Mouse (Mus musculus) stomach, embryonic 15.5 days (tissue): ENCODE results near the gene Tspo2. TPM values are rescaled to one million over a fixed set of nuclear protein-coding genes. Genes with fewer than 3 reads are reported as not detected.

ENCODE experiments used
- ATAC-seq: fragments of 200-750 bp; cut with Nextera tagmentation; 2 replicates; pipeline ENCODE4 v1.8.0; 2017; ENCODE audit warnings: low read depth, moderate number of reproducible peaks, moderate TSS enrichment; ENCODE audit not compliant: insufficient read depth, low FRiP score
- H3K27ac ChIP-seq: fragments of 300-500 bp; sonication (generic); 2 replicates; pipeline ENCODE4 v1.5.1; 2015; ENCODE audit warnings: mild to moderate bottlenecking, inconsistent platforms
- H3K27me3 ChIP-seq: fragments of 300-500 bp; sonication (generic); replicated peaks from 2 replicates; pipeline ENCODE4 v1.6.1; 2015; ENCODE audit warnings: inconsistent platforms
- H3K36me3 ChIP-seq: fragments of 300-500 bp; sonication (generic); 2 replicates; pipeline ENCODE4 v1.6.1; 2015; ENCODE audit warnings: inconsistent platforms
- H3K4me1 ChIP-seq: fragments of 300-500 bp; sonication (generic); 2 replicates; pipeline ENCODE4 v1.6.1; 2015; ENCODE audit warnings: inconsistent platforms
- H3K4me2 ChIP-seq: fragments of 300-500 bp; sonication (generic); 2 replicates; pipeline ENCODE4 v1.6.1; 2015; ENCODE audit warnings: mild to moderate bottlenecking, inconsistent platforms
- H3K4me3 ChIP-seq: fragments of 300-500 bp; sonication (generic); replicated peaks from 2 replicates; pipeline ENCODE4 v1.5.1; 2015; ENCODE audit warnings: inconsistent platforms
- H3K9ac ChIP-seq: fragments of 300-500 bp; sonication (generic); 2 replicates; pipeline ENCODE4 v1.6.1; 2015; ENCODE audit warnings: inconsistent platforms
- H3K9me3 ChIP-seq: fragments of 300-500 bp; sonication (generic); 2 replicates; pipeline ENCODE4 v1.6.1; 2016; ENCODE audit warnings: inconsistent platforms
- WGBS: fragments of 180-500 bp; shearing (Covaris S2); methylation state at CpG from one replicate; pipeline ENCODE4 v1.1.7; 2015; 5-methylcytosine and 5-hydroxymethylcytosine counted together
- polyA plus RNA-seq: library from polyadenylated mRNA; unstranded; fragments of >200 nt; fragmentation: Nextera tagmentation; extraction: Ambion mirVana; gene quantifications from 2 replicates; pipeline ENCODE4 v1.2.1, GENCODE M21; 2015

Gene Tspo2
- polyA plus RNA-seq, 1 experiment from 2014 or later = 13.6 TPM

DNA sequence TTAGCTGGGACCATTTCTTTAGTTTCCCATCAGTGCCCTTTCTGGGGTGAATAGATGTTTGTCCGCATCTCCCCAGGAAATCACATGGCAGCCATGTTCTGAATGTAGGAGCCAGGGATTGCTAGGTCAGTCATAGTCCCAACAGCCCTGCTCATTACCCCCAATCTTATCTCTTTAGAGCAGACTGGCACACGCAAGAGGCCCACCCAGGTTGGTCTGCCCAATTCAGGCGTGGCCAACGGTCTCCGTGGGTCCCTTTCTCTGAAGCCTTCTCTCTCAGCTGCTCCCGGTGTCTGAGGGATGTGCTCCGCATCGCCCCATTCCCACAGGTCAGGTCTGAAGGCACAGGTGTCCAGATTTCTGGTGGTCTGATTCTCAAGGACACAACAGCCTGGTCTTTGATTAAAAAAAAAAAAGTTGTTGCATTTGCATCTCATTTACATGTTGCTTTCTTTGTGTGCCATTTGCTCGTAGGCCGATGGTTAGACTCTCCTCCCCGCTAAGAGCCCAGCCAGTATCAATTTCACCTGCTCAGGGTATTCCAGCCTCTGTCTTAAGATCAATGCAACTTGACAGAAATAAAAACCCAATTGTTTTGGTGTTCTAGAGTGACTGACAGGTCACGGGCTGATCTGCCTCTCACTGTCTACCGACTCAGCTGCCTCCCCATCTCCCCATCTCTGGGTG lies 513 bp downstream of the Tspo2 start:
- H3K9me3 ChIP-seq = no peaks in the 10 kb centered on the region
- WGBS = 80% methylated on average over 13 of the region's 13 CpGs
- ATAC-seq = peak; percentile 85

GRCm38 (mm10) chr17:48447675-48448074 lies 3.6 kb downstream of the Tspo2 start:
- WGBS = 71% methylated on average over 8 of the region's 8 CpGs

More for the DNA sequence above, 513 bp downstream of the Tspo2 start:
- Histone ChIP-seq H3K4me1 (0 out of 2 replicates have a peak, but pooled peaks cover 11% of the 10 kb centered on the region), H3K27ac (no peak overlapping the region), H3K4me2 (no peak overlapping the region), H3K4me3 (no peak overlapping the region), H3K36me3 (no peaks in the 10 kb centered on the region), H3K9ac (no peak overlapping the region), H3K27me3 (no peaks in the 10 kb centered on the region)

GRCm38 (mm10) chr17:48443542-48444145 lies 7.7 kb downstream of the Tspo2 start:
- no peaks in the 10 kb centered on the region for H3K9me3 ChIP-seq
- H3K27me3 ChIP-seq = no peaks in the 10 kb centered on the region
- no peak overlapping the region for H3K9ac ChIP-seq
- no peak overlapping the region for H3K4me2 ChIP-seq
- 76% methylated on average over 16 of the region's 16 CpGs for WGBS
- ATAC-seq = no peak
- H3K4me3 ChIP-seq = no peak overlapping the region
- no peaks in the 10 kb centered on the region for H3K36me3 ChIP-seq
- no peak overlapping the region for H3K27ac ChIP-seq
- no peaks in the 10 kb centered on the region for H3K4me1 ChIP-seq

More at GRCm38 (mm10) chr17:48447675-48448074, 3.6 kb downstream of the Tspo2 start:
- Histone ChIP-seq H3K9ac (no peak overlapping the region), H3K27me3 (no peaks in the 10 kb centered on the region), H3K27ac (no peak overlapping the region), H3K4me1 (0 out of 2 replicates have a peak, but pooled peaks cover 8% of the 10 kb centered on the region), H3K9me3 (no peaks in the 10 kb centered on the region), H3K4me2 (no peak overlapping the region), H3K36me3 (no peaks in the 10 kb centered on the region), H3K4me3 (no peak overlapping the region)
- ATAC-seq = no peak

DNA sequence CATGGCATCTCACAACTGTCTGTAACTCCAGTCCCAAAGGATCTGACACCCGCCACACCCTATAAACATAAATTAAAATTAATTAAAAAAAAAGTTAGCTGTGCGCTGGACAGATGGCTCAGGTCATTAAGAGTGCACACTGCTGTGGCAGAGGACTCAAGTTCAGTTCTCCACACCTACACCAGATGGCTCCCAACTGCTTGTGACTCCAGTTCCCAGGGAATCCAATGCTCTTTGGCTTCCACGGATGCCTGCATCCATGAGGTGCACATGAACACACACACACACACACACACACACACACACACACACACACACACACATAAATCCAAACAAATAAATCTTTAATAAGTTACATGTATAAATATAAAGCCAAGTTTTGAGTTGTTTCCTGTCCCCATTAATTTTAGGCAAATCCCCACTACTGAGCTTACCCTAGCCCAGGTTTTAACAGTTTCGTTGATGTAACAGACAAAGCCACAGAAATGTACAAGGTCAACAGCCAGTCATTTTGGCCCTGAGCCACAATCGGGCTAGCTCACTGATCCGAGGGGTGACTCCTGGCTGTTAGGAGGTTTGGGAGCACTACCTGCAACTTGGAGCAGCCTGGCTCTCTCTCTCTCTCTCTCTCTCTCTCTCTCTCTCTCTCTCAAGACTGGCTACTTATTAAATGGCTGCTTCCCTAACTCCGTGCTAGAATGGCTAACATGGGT lies 8.4 kb downstream of the Tspo2 start:
- H3K4me2 ChIP-seq = no peak overlapping the region

GRCm38 (mm10) chr17:48437421-48437911 lies 13.9 kb downstream of the Tspo2 start:
- peak; percentile 24; the same call in 1 of the 2 replicates for ATAC-seq
- WGBS = 27% methylated on average over 7 of the region's 7 CpGs
- H3K36me3 ChIP-seq = no peaks in the 10 kb centered on the region
- H3K27me3 ChIP-seq = no peaks in the 10 kb centered on the region
- H3K27ac ChIP-seq = peak overlapping the region; percentile 55
- H3K9me3 ChIP-seq = no peaks in the 10 kb centered on the region
- H3K9ac ChIP-seq = no peak overlapping the region
- no peak overlapping the region for H3K4me2 ChIP-seq
- H3K4me3 ChIP-seq = no peak overlapping the region
- H3K4me1 ChIP-seq = peaks cover 13% of the 10 kb centered on the region

More for the DNA sequence above, 8.4 kb downstream of the Tspo2 start:
- H3K9me3 ChIP-seq = no peaks in the 10 kb centered on the region
- H3K4me3 ChIP-seq = no peak overlapping the region
- no peaks in the 10 kb centered on the region for H3K4me1 ChIP-seq
- WGBS = 65% methylated on average over 7 of the region's 7 CpGs
- no peak overlapping the region for H3K9ac ChIP-seq
- no peak overlapping the region for H3K27ac ChIP-seq
- ATAC-seq = peak; percentile 42; the same call in 1 of the 2 replicates
- no peaks in the 10 kb centered on the region for H3K36me3 ChIP-seq
- no peaks in the 10 kb centered on the region for H3K27me3 ChIP-seq

- Histone ChIP-seq H3K9me3 (no peaks in the 10 kb centered on the region), H3K4me3 (no peak overlapping the region), H3K27ac (peak overlapping the region; percentile 55; the same call in 1 of the 2 replicates), H3K4me2 (no peak overlapping the region), H3K9ac (no peak overlapping the region), H3K4me1 (peaks cover 16% of the 10 kb centered on the region), H3K36me3 (no peaks in the 10 kb centered on the region), H3K27me3 (no peaks in the 10 kb centered on the region)
- 75% methylated on average over 1 of the region's 1 CpGs for WGBS
- ATAC-seq = peak; percentile 12; the same call in 1 of the 2 replicates
Measured at GRCm38 (mm10) chr17:48436487-48436886, 14.8 kb downstream of the Tspo2 start.

- no peaks in the 10 kb centered on the region for H3K9me3 ChIP-seq
- no peak overlapping the region for H3K4me3 ChIP-seq
- no peaks in the 10 kb centered on the region for H3K36me3 ChIP-seq
- H3K9ac ChIP-seq = no peak overlapping the region
- H3K4me1 ChIP-seq = peaks cover 28% of the 10 kb centered on the region
- no peak overlapping the region for H3K27ac ChIP-seq
- H3K4me2 ChIP-seq = no peak overlapping the region
- H3K27me3 ChIP-seq = no peaks in the 10 kb centered on the region
- WGBS = 79% methylated on average over 5 of the region's 5 CpGs
- ATAC-seq = no peak
Measured at GRCm38 (mm10) chr17:48434479-48434878, 16.8 kb downstream of the Tspo2 start.

GRCm38 (mm10) chr17:48433689-48434330 lies 17.5 kb downstream of the Tspo2 start:
- Histone ChIP-seq H3K4me3 (no peak overlapping the region), H3K4me1 (peaks cover 28% of the 10 kb centered on the region), H3K27me3 (no peaks in the 10 kb centered on the region), H3K36me3 (no peaks in the 10 kb centered on the region), H3K4me2 (no peak overlapping the region), H3K27ac (0 out of 2 replicates have a peak overlapping the region, but pooled peaks have one; percentile 22), H3K9ac (no peak overlapping the region), H3K9me3 (no peaks in the 10 kb centered on the region)
- 45% methylated on average over 6 of the region's 6 CpGs for WGBS
- ATAC-seq = no peak

DNA sequence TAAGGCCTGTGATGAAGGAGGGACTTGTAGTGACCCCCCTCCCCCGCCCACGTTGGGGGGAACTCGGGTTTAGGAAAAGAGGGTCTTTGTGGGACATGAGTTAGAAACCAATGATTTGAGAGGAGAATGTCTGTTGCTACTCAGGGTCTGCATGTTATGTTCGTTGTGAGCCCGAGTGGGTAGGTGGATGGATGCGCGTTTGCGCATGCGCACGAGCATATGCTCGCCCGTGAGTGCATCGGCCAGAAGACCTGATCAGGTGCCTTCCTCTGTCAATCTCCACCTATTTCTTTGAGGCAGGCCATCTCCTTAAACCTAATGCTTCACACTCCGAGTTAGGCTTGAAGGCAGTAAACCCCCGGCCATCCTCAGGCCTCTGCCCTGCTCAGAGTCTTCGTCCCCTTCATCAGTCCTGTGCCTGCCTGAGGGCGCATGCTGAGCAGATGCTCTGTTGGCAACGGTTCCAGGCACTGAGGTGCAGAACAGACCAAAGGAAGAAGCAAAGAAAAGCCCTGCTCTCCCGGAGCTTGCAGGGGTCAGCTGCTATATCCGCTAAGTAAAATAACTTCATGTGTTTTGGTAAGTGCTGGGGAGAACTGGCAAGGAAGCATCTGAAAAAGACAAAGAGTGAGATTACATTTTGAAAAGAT lies 18.2 kb downstream of the Tspo2 start:
- no peaks in the 10 kb centered on the region for H3K36me3 ChIP-seq
- 76% methylated on average over 20 of the region's 20 CpGs for WGBS
- peak overlapping the region; percentile 28; the same call in 1 of the 2 replicates for H3K27ac ChIP-seq
- ATAC-seq = no peak
- H3K4me2 ChIP-seq = no peak overlapping the region
- H3K4me3 ChIP-seq = no peak overlapping the region
- H3K4me1 ChIP-seq = peaks cover 34% of the 10 kb centered on the region
- H3K27me3 ChIP-seq = no peaks in the 10 kb centered on the region
- no peaks in the 10 kb centered on the region for H3K9me3 ChIP-seq
- H3K9ac ChIP-seq = no peak overlapping the region

GRCm38 (mm10) chr17:48432158-48432980 lies 19.0 kb downstream of the Tspo2 start, which contains the start of gene Apobec2:
Gene Apobec2 (minus strand): TSS chr17:48432930.
- Histone ChIP-seq H3K9me3 (no peaks in the 10 kb centered on the region), H3K9ac (no peak within 1 kb of the TSS), H3K36me3 (no peaks in the 10 kb centered on the region), H3K27ac (peak within 1 kb of the TSS; percentile 28; the same call in 1 of the 2 replicates), H3K4me3 (no peak within 1 kb of the TSS), H3K4me1 (peaks cover 36% of the 10 kb centered on the region), H3K4me2 (no peak within 1 kb of the TSS), H3K27me3 (no peaks in the 10 kb centered on the region)
- 0 out of 2 replicates have a peak, but pooled peaks have one; percentile 16 for ATAC-seq
- WGBS = 50% methylated on average over 16 of the region's 16 CpGs
